Mouse (Mus musculus): ENCODE data around the gene Itpa. TPM values are rescaled to one million over a fixed set of nuclear protein-coding genes. Genes with fewer than 3 reads are reported as not detected.
A peak's percentile ranks its signal among the peaks of the same experiment; 100 is the strongest.

Gene Itpa
- polyA plus RNA-seq, 1 experiment: 26.1 TPM

- no peaks in the 10 kb centered on the region for H3K27me3 ChIP-seq (ENCODE audit: control insufficient read depth, insufficient read depth, low read length)
- H3K36me3 ChIP-seq (ENCODE audit: control insufficient read depth, insufficient read depth, low read length): no peaks in the 10 kb centered on the region; the same call in 1 of the 2 replicates
- TF ChIP-seq POLR2A (IDR thresholded peaks at IDR 0.05; ENCODE audit: control insufficient read depth, low read depth, low read length) (no peak), CTCF (IDR thresholded peaks at IDR 0.05; ENCODE audit: control insufficient read depth, insufficient read depth, insufficient replicate concordance, low read depth, low read length) (no peak)
- no peak overlapping the region for H3K4me3 ChIP-seq (ENCODE audit: control insufficient read depth, low read depth, low read length)
- H3K4me1 ChIP-seq (ENCODE audit: control insufficient read depth, insufficient read depth, low read length): no peaks in the 10 kb centered on the region
- H3K27ac ChIP-seq (ENCODE audit: control insufficient read depth, insufficient read depth, low read depth, low read length): no peak overlapping the region
Measured at GRCm38 (mm10) chr2:130657541-130657940, 9.9 kb upstream of the Itpa start.

DNA sequence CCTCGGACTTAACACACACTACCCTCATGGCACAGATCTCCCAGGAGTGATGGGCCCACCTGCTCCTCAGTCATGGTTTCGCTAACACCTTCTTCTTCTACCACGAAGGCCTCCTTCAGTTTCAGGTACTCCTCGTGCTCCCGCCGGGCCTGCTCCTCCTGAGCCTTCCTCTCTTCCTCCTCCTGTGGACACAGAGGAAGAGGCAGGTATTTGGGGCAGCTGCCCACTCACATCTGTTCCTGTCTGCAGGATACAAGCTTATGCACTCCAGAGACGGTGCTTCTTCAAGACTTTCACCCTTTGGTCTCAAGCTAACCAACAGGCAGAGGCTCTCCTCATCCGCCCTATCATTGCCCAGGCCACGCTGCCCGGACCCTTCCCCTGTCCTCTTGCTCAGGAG, 8.9 kb upstream of the Itpa start:
- Histone ChIP-seq H3K4me1 (ENCODE audit: control insufficient read depth, insufficient read depth, low read length) (peaks cover 3% of the 10 kb centered on the region), H3K36me3 (ENCODE audit: control insufficient read depth, insufficient read depth, low read length) (no peaks in the 10 kb centered on the region; the same call in 1 of the 2 replicates), H3K4me3 (ENCODE audit: control insufficient read depth, low read depth, low read length) (no peak overlapping the region), H3K27me3 (ENCODE audit: control insufficient read depth, insufficient read depth, low read length) (no peaks in the 10 kb centered on the region), H3K27ac (ENCODE audit: control insufficient read depth, insufficient read depth, low read depth, low read length) (no peak overlapping the region)
- TF ChIP-seq CTCF (IDR thresholded peaks at IDR 0.05; ENCODE audit: control insufficient read depth, insufficient read depth, insufficient replicate concordance, low read depth, low read length): no peak
- TF ChIP-seq POLR2A (IDR thresholded peaks at IDR 0.05; ENCODE audit: control insufficient read depth, low read depth, low read length): no peak

DNA sequence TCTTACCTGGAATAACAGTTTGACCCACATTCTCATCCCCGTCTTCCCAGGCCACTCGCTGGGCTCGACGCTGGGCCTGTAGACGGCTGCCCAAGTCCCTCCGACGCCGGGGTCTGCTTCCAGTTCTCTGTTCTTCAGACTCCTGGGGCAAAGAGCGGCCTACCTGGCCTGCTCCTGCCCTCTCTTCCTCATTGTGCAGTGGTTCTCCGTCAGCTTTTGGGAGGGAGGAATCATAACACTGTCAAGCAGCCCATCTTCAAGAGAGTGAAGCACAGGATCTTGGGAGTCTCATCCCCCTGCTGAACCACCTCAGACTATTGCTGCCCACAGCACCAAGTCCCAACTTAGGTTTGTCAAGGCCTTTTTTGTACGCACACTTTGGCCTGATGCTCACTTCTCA, 4.1 kb upstream of the Itpa start:
- peaks cover 12% of the 10 kb centered on the region for H3K4me1 ChIP-seq (ENCODE audit: control insufficient read depth, insufficient read depth, low read length)
- TF ChIP-seq CTCF (IDR thresholded peaks at IDR 0.05; ENCODE audit: control insufficient read depth, insufficient read depth, insufficient replicate concordance, low read depth, low read length) (no peak), POLR2A (IDR thresholded peaks at IDR 0.05; ENCODE audit: control insufficient read depth, low read depth, low read length) (no peak)
- H3K4me3 ChIP-seq (ENCODE audit: control insufficient read depth, low read depth, low read length): no peak overlapping the region
- no peaks in the 10 kb centered on the region for H3K27me3 ChIP-seq (ENCODE audit: control insufficient read depth, insufficient read depth, low read length)
- H3K27ac ChIP-seq (ENCODE audit: control insufficient read depth, insufficient read depth, low read depth, low read length): no peak overlapping the region
- H3K36me3 ChIP-seq (ENCODE audit: control insufficient read depth, insufficient read depth, low read length): no peaks in the 10 kb centered on the region; the same call in 1 of the 2 replicates

DNA sequence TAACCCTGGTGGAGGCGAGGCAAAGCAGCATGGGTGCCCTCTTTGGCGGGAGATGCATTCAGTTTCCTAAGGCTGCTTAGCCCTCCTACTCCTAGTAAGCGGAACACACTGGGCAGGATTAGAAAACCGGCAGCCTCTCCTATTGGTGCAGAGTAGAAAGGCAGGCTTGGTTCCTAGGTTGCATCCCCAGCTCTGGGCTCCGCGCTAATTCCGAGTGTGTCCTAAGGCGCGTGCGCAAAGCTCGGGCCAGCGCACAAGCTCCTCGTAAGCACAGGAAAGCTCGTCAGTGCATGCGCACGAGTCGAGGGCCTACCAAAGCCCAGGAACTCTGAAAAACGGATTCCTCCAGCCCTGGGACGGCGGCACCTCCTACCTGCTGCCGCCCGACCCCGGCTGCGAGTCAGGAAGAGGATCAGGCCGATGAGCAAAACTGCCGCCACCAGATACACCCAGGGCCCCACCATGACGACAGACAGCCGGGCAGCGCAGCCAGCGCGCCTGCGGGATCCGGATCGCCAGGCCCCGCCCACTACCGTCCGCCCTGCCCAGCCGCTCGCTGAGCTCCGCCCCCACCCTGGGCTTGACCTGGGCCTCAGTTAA, 3.2 kb upstream of the Itpa start, which contains the start of gene Ddrgk1:
Gene Ddrgk1 (minus strand): TSS at position 558 of the 600 bp plus-strand sequence.
- TF ChIP-seq CTCF (IDR thresholded peaks at IDR 0.05; ENCODE audit: control insufficient read depth, insufficient read depth, insufficient replicate concordance, low read depth, low read length) (no peak), POLR2A (IDR thresholded peaks at IDR 0.05; ENCODE audit: control insufficient read depth, low read depth, low read length) (peak; percentile 89)
- H3K4me3 ChIP-seq (ENCODE audit: control insufficient read depth, low read depth, low read length): peak within 1 kb of the TSS; percentile 95
- H3K27me3 ChIP-seq (ENCODE audit: control insufficient read depth, insufficient read depth, low read length): no peaks in the 10 kb centered on the region
- peaks cover 13% of the 10 kb centered on the region for H3K4me1 ChIP-seq (ENCODE audit: control insufficient read depth, insufficient read depth, low read length)
- peak within 1 kb of the TSS; percentile 99 for H3K27ac ChIP-seq (ENCODE audit: control insufficient read depth, insufficient read depth, low read depth, low read length)
- H3K36me3 ChIP-seq (ENCODE audit: control insufficient read depth, insufficient read depth, low read length): no peaks in the 10 kb centered on the region

DNA sequence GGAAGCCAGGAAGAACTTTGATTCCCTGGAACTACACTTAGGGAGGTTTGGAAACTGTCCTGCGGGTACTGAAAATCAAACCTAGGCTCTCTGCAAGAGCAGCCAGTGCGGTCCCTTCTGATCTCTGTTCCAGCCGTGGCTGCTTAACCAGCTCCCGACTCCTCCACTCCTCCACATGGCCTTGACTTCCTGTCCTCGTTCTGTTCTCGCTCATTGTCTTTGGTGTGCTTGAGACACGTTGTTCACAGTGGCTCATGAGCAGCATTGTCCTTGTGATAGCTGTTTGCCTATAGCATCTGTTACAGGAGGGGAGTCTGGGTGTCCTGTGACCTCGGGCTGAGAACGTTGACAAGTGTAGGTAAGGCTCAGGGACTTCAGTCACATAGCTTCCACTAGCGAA, 9.8 kb downstream of the Itpa start:
- no peaks in the 10 kb centered on the region for H3K27me3 ChIP-seq (ENCODE audit: control insufficient read depth, insufficient read depth, low read length)
- peaks cover 10% of the 10 kb centered on the region for H3K36me3 ChIP-seq (ENCODE audit: control insufficient read depth, insufficient read depth, low read length)
- peak overlapping the region; percentile 3; the same call in 1 of the 2 replicates for H3K27ac ChIP-seq (ENCODE audit: control insufficient read depth, insufficient read depth, low read depth, low read length)
- H3K4me1 ChIP-seq (ENCODE audit: control insufficient read depth, insufficient read depth, low read length): 0 out of 2 replicates have a peak, but pooled peaks cover 2% of the 10 kb centered on the region
- no peak for TF ChIP-seq CTCF (IDR thresholded peaks at IDR 0.05; ENCODE audit: control insufficient read depth, insufficient read depth, insufficient replicate concordance, low read depth, low read length)
- no peak for TF ChIP-seq POLR2A (IDR thresholded peaks at IDR 0.05; ENCODE audit: control insufficient read depth, low read depth, low read length)
- no peak overlapping the region for H3K4me3 ChIP-seq (ENCODE audit: control insufficient read depth, low read depth, low read length)

DNA sequence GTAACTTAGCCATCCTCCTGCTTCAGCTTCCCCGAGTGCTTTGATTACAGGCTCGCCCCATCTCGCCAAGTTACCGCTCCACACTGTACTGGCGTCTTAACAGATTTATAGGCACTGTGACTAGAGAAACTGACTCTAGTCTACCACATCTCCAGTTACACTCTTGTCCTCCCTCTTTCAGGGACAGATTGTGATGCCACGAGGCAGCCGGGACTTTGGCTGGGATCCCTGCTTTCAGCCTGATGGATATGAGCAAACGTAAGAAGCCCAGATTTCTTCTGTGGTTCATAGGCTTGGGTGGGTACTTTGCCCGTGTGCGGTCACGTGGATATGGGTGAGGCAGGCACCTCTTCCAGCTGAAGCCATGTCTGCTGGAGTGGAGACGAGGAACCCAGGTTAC, 11.7 kb downstream of the Itpa start:
- TF ChIP-seq POLR2A (IDR thresholded peaks at IDR 0.05; ENCODE audit: control insufficient read depth, low read depth, low read length): no peak
- 0 out of 2 replicates have a peak, but pooled peaks cover 2% of the 10 kb centered on the region for H3K4me1 ChIP-seq (ENCODE audit: control insufficient read depth, insufficient read depth, low read length)
- H3K27me3 ChIP-seq (ENCODE audit: control insufficient read depth, insufficient read depth, low read length): no peaks in the 10 kb centered on the region
- peaks cover 10% of the 10 kb centered on the region for H3K36me3 ChIP-seq (ENCODE audit: control insufficient read depth, insufficient read depth, low read length)
- H3K27ac ChIP-seq (ENCODE audit: control insufficient read depth, insufficient read depth, low read depth, low read length): no peak overlapping the region
- no peak overlapping the region for H3K4me3 ChIP-seq (ENCODE audit: control insufficient read depth, low read depth, low read length)

DNA sequence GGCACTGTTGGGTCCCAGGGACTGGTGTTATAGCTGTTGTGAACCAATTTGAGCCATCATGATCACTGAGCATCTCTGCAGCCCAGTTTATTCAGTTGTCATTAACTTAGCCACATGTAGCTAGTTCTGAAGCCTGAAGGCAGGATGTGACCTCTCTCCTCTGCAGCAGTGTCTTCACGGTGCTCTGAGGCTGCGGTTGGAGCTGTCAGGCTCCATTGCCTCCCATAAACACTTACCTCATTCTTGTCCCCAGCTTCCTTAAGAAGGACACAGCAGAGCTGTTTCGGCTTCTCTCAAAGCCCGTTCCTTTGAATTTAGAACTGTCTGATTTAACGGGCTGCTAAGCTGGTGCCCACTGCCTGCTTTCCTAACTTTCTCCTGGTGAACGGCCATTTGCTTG, 12.5 kb downstream of the Itpa start:
- TF ChIP-seq CTCF (IDR thresholded peaks at IDR 0.05; ENCODE audit: control insufficient read depth, insufficient read depth, insufficient replicate concordance, low read depth, low read length) (no peak), POLR2A (IDR thresholded peaks at IDR 0.05; ENCODE audit: control insufficient read depth, low read depth, low read length) (no peak)
- Histone ChIP-seq H3K27ac (ENCODE audit: control insufficient read depth, insufficient read depth, low read depth, low read length) (no peak overlapping the region), H3K36me3 (ENCODE audit: control insufficient read depth, insufficient read depth, low read length) (peaks cover 9% of the 10 kb centered on the region), H3K4me3 (ENCODE audit: control insufficient read depth, low read depth, low read length) (no peak overlapping the region), H3K4me1 (ENCODE audit: control insufficient read depth, insufficient read depth, low read length) (0 out of 2 replicates have a peak, but pooled peaks cover 2% of the 10 kb centered on the region), H3K27me3 (ENCODE audit: control insufficient read depth, insufficient read depth, low read length) (no peaks in the 10 kb centered on the region)

Data from testis, adult 2 months (tissue).